Mouse (Mus musculus) hindbrain, embryonic 14.5 days (tissue): ENCODE results near the gene Taldo1. TPM values are rescaled to one million over a fixed set of nuclear protein-coding genes. Genes with fewer than 3 reads are reported as not detected.

Experiments
- ATAC-seq: fragments of 200-750 bp; cut with Nextera tagmentation; 2 replicates; pipeline ENCODE4 v1.8.0; 2017; ENCODE audit warnings: moderate number of reproducible peaks, mild to moderate bottlenecking, moderate TSS enrichment, moderate library complexity; ENCODE audit not compliant: low FRiP score
- DNase-seq: peaks from one replicate; pipeline ENCODE4 v3.0.0-alpha.2; 2015; ENCODE audit warnings: low spot score
- H3K27ac ChIP-seq: fragments of 300-500 bp; sonication (generic); 2 replicates; pipeline ENCODE4 v1.5.1; 2014; ENCODE audit warnings: mild to moderate bottlenecking, moderate library complexity
- H3K27me3 ChIP-seq: fragments of 300-500 bp; sonication (generic); 2 replicates; pipeline ENCODE4 v1.6.1; 2014; ENCODE audit warnings: mild to moderate bottlenecking, low read length, mixed read lengths; ENCODE audit not compliant: control insufficient read depth, insufficient read depth
- H3K36me3 ChIP-seq: fragments of 300-500 bp; sonication (generic); replicated peaks from 2 replicates; pipeline ENCODE4 v1.6.1; 2014; ENCODE audit not compliant: control insufficient read depth, insufficient read depth
- H3K4me1 ChIP-seq: fragments of 300-500 bp; sonication (generic); replicated peaks from 2 replicates; pipeline ENCODE4 v1.6.1; 2014; ENCODE audit warnings: antibody characterized with exemption, low read length, mixed read lengths; ENCODE audit not compliant: control insufficient read depth, insufficient read depth
- H3K4me2 ChIP-seq: fragments of 300-500 bp; sonication (generic); replicated peaks from 2 replicates; pipeline ENCODE4 v1.6.1; 2014; ENCODE audit warnings: mild to moderate bottlenecking, moderate library complexity
- H3K4me3 ChIP-seq: fragments of 300-500 bp; sonication (generic); replicated peaks from 2 replicates; pipeline ENCODE4 v1.5.1; 2014; ENCODE audit warnings: mild to moderate bottlenecking, low read length
- H3K9ac ChIP-seq: fragments of 300-500 bp; sonication (generic); 2 replicates; pipeline ENCODE4 v1.6.1; 2014
- H3K9me3 ChIP-seq: fragments of 300-500 bp; sonication (generic); 2 replicates; pipeline ENCODE4 v1.6.1; 2016; ENCODE audit warnings: low read length; ENCODE audit not compliant: control insufficient read depth
- WGBS: fragments of 180-500 bp; shearing (Covaris S2); extraction: QIAGEN DNeasy Blood & Tissue Kit; methylation state at CpG from one replicate; pipeline ENCODE4 v1.1.7; 2014; 5-methylcytosine and 5-hydroxymethylcytosine counted together
- polyA plus RNA-seq: library from polyadenylated mRNA; unstranded; fragments of >200 nt; fragmentation: Nextera tagmentation; extraction: Ambion mirVana; gene quantifications from 2 replicates; pipeline ENCODE4 v1.2.1, GENCODE M21; 2014

Taldo1 gene
- polyA plus RNA-seq, 1 experiment from 2014 or later: 271 TPM

DNA sequence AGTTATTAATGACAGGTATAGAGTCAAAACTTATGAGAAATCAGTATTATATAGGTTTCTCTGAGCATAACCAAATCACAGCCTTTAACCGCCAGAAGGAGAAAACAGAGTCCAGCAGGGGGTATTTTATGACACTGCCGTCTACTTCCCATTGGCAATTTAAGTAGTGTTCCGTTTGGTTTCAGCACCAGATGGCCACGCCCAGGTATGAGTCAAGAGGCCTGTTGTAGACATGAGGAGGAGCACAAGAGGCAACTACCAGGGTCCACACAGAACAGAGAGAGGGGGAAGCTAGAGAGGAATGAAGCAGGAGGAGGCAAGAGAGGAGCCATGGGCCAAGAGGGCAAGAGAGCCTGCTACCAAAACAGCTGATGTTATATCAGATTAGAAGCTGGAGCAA, 12.4 kb upstream of the Taldo1 start:
- Histone ChIP-seq H3K36me3 (no peaks in the 10 kb centered on the region), H3K27ac (no peak overlapping the region), H3K9ac (no peak overlapping the region), H3K4me3 (no peak overlapping the region), H3K9me3 (no peaks in the 10 kb centered on the region), H3K27me3 (no peaks in the 10 kb centered on the region), H3K4me2 (no peak overlapping the region), H3K4me1 (no peaks in the 10 kb centered on the region)
- ATAC-seq (no peak), DNase-seq (no peak)
- 63% methylated on average over 4 of the region's 4 CpGs for WGBS

DNA sequence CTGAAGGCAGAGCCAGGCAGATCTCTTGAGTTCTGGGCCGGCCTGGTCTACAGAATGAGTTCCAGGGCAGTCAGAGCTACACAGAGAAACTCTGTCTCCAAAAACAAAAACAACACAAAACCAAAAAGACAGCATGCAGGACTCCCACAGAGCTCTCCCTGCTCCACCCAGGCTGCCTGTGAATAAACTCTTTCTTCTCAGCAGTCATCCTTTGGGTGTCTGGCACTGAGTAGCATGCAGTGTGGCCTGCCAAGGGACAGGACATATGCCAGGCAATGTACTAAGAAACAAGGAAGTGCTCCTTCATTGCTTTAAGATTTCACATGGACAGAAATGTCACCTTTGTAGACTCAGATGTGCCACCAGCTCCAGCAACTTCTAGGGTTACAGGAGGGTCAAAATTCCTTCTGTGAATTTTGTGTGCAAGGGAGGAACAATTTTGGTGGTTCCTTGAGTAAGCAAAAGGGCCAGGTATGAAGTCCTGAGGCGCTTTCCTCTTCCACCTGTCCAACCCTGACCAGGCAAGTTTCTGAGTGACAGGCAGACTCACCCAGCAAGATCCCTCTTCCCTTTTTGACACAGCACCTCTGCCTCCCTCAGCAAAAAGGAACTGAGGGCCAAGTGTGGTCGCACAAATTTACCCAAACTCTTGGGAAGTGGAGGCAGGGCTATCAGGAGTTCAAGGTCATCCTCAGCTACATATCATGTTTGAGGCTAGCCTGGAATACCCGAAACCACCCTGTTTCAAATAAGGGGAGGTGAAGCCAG, 10.7 kb upstream of the Taldo1 start:
- H3K4me2 ChIP-seq: no peak overlapping the region
- H3K27ac ChIP-seq: no peak overlapping the region
- no peak overlapping the region for H3K9ac ChIP-seq
- DNase-seq (no peak), ATAC-seq (no peak)
- no peak overlapping the region for H3K4me3 ChIP-seq
- H3K9me3 ChIP-seq: no peaks in the 10 kb centered on the region
- WGBS: 83% methylated on average over 4 of the region's 4 CpGs
- H3K27me3 ChIP-seq: no peaks in the 10 kb centered on the region
- no peaks in the 10 kb centered on the region for H3K4me1 ChIP-seq
- no peaks in the 10 kb centered on the region for H3K36me3 ChIP-seq

DNA sequence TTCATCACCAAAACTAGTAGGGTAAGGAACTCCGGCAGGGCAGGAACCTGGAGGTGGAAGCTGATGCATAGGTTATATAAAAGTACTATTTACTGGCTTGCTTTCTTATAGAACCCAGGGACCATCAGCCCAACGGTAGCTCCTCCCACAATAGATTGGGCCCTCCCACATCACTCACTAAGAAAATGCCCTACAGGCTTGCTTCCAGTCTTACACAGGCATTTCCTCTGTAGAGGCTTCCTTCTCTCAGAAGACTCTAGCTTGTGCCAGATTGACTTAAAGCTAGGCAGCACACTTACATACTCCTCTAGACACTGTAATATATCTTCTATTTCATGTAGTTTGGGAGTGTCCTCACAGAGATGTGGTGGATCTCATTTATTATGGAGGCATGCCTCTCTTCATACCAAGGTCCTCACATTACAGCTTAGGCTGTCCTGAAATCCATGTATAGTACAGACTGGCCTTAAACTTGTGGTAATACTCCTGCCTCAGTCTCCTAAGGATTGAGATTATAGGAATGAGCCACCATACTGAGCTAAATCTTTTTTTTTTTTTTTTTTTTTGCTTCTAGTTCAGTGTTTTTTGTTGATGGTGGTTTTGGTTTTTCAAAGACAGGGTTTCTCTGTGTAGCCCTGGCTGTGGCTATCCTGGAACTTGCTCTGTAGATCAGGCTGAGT, 4.1 kb upstream of the Taldo1 start:
- no peak overlapping the region for H3K4me3 ChIP-seq
- WGBS: 54% methylated on average over 2 of the region's 2 CpGs

GRCm38 (mm10) chr7:141388487-141389109, 3.4 kb upstream of the Taldo1 start:
- Histone ChIP-seq H3K9me3 (no peaks in the 10 kb centered on the region), H3K27me3 (no peaks in the 10 kb centered on the region), H3K36me3 (no peaks in the 10 kb centered on the region), H3K27ac (no peak overlapping the region), H3K4me2 (no peak overlapping the region), H3K4me1 (peaks cover 12% of the 10 kb centered on the region), H3K4me3 (no peak overlapping the region), H3K9ac (no peak overlapping the region)
- WGBS: 65% methylated on average over 3 of the region's 3 CpGs
- no peak for DNase-seq
- ATAC-seq: no peak

More for the DNA sequence above, 4.1 kb upstream of the Taldo1 start:
- H3K9ac ChIP-seq: no peak overlapping the region
- H3K27me3 ChIP-seq: no peaks in the 10 kb centered on the region
- H3K9me3 ChIP-seq: no peaks in the 10 kb centered on the region
- no peak overlapping the region for H3K27ac ChIP-seq
- ATAC-seq (no peak), DNase-seq (no peak)
- H3K4me2 ChIP-seq: no peak overlapping the region
- no peaks in the 10 kb centered on the region for H3K36me3 ChIP-seq
- peaks cover 9% of the 10 kb centered on the region for H3K4me1 ChIP-seq

- H3K4me1 ChIP-seq: peaks cover 12% of the 10 kb centered on the region
- H3K36me3 ChIP-seq: 0 out of 2 replicates have a peak, but pooled peaks cover 3% of the 10 kb centered on the region
- peak overlapping the region; percentile 95 for H3K4me2 ChIP-seq
- no peak overlapping the region; the same call in 1 of the 2 replicates for H3K9ac ChIP-seq
- ATAC-seq (no peak), DNase-seq (no peak)
- no peak overlapping the region for H3K27ac ChIP-seq
- H3K27me3 ChIP-seq: no peaks in the 10 kb centered on the region
- WGBS: 64% methylated on average over 9 of the region's 9 CpGs
- no peaks in the 10 kb centered on the region for H3K9me3 ChIP-seq
- no peak overlapping the region for H3K4me3 ChIP-seq
These were observed 1.4 kb upstream of the Taldo1 start for GRCm38 (mm10) chr7:141390326-141391259.

DNA sequence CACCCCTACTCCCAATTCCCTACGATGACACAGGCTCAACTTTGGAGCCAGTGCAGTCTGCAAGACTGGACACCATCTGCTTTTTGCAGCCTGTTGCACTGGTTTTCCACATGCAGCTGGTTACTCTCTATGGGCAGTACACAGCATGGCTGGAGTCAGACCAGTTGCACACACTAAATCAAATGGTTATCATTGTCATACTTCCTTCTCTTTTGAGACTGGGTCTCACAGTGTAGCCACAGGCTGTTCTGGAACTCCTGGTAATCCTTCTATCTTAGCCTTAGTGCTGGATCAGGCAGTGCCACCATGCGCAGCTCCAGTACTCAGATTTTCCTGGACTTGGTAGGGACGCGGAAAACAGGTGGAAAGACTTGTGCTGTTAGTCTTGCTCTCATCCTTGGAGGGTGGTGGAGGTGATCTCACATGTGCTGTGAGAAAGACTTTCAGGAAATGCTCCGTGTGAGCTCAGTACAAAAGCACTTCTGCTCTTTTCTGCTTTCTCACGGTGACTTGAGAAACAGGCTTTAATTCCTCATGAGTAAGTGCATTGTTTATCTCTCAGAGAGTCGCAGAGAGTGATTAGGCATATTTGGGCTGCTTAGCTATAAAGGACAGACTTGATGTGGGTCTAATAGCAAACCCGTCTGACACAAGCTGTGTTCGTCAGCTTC, 688 bp downstream of the Taldo1 start:
- Histone ChIP-seq H3K4me1 (peaks cover 12% of the 10 kb centered on the region), H3K4me2 (peak overlapping the region; percentile 95), H3K36me3 (peaks cover 21% of the 10 kb centered on the region), H3K27me3 (no peaks in the 10 kb centered on the region), H3K9ac (peak overlapping the region; percentile 87), H3K4me3 (peak overlapping the region; percentile 55), H3K9me3 (no peaks in the 10 kb centered on the region), H3K27ac (peak overlapping the region; percentile 73; the same call in 1 of the 2 replicates)
- ATAC-seq: no peak
- 26% methylated on average over 9 of the region's 9 CpGs for WGBS
- no peak for DNase-seq

DNA sequence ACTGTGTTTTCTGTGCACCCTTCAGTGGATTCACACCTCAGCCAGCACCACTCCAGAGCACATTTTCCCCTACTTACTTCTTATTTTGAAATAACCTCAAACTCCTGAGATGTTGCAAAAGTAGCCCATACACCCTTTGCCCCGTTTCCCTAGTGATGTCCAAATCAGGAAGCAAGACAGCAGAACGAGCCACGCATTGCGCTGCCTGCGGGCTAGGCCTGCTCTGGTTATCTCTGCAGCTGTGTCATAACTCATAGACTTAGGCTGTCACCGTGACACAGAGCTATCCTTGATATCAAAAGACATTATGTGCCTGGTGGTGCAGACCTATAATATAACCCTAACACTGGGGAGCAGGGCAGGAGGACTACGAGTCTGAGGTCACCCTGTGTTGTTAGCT, 2.2 kb downstream of the Taldo1 start:
- H3K27me3 ChIP-seq: no peaks in the 10 kb centered on the region
- no peak overlapping the region for H3K4me2 ChIP-seq
- H3K9ac ChIP-seq: no peak overlapping the region
- no peak overlapping the region for H3K4me3 ChIP-seq
- ATAC-seq (no peak), DNase-seq (no peak)
- H3K9me3 ChIP-seq: no peaks in the 10 kb centered on the region
- WGBS: 92% methylated on average over 7 of the region's 7 CpGs
- H3K4me1 ChIP-seq: peaks cover 12% of the 10 kb centered on the region
- H3K36me3 ChIP-seq: peaks cover 36% of the 10 kb centered on the region
- no peak overlapping the region for H3K27ac ChIP-seq

DNA sequence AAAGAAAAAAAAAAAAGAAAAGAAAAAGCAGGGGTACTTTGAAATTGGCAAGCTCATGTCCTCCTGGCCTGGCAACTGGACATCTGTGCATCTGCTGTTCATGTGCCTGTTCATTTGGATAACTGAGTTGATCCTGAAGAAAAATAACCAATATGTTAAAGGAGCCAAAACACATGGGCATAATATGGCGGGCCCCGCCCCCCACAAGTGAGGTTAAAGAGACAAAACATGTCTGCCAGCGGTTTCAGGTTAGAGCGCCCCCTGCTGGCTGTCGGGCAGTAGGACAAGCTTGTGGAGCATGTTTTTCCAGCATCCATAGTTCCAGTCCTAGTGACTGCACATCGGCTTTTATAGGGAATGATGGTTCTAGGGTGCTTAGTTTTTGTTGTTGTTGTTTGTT, 2.8 kb downstream of the Taldo1 start:
- no peak overlapping the region for H3K9ac ChIP-seq
- no peak overlapping the region for H3K4me2 ChIP-seq
- no peaks in the 10 kb centered on the region for H3K27me3 ChIP-seq
- ATAC-seq (no peak), DNase-seq (peak; percentile 55)
- H3K36me3 ChIP-seq: peaks cover 42% of the 10 kb centered on the region
- no peak overlapping the region for H3K27ac ChIP-seq
- WGBS: 22% methylated on average over 6 of the region's 6 CpGs
- peaks cover 12% of the 10 kb centered on the region for H3K4me1 ChIP-seq
- no peak overlapping the region for H3K4me3 ChIP-seq
- no peaks in the 10 kb centered on the region for H3K9me3 ChIP-seq
